9 mouse cellular contexts compared by ENCODE assay signal in the genomic region with DNA sequence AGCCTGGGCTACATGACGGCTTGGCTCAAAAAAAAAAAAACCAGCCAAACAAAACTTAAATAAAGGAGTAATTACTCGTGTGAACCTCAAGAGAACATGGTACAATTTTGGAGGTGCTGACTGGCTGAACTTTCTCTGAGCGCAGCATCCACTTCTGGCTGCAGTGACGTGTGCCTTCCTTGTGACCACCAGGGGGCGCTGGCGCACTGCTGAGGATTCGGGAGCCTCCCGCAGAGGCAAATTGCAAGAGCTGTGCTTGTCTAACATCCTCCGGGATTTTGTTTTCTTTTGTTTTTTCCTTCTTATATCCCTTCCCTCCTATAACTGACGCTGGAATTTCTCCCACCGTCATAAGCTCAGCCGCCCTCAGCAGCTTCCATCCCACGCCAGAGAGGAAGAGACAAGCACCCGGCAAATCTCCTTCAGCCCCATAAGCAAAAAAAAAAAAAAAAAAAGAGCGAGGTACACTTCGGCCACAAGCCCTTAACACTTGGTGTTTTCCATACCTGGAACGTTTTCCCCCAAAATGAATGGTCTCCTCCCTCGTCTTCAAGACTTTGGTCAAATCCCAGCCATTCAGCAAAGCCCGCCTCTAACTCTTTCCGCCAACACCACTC. TPM values are rescaled to one million over a fixed set of nuclear protein-coding genes. Genes with fewer than 3 reads are reported as not detected.
DNase-seq lines count a peak whose midpoint lies in the region; ATAC-seq and TF ChIP-seq lines count a peak whose summit lies in the region.
"Had no signal": no experiment of that assay in that cellular context is flagged by ENCODE, and none has a peak within 500 bp of the region (broad histone marks: within the 10 kb centered on the region; RNA-seq: fewer than 3 reads in every experiment).

No protein-coding gene starts in this region.

- peak; percentile 64; the same call in 1 of the 2 replicates for ATAC-seq in forebrain, embryonic 15.5 days (replicated peaks)
- ATAC-seq in lung, embryonic 14.5 days (ENCODE audit: insufficient read depth) = peak; percentile 64

- no peaks in the 10 kb centered on the region for H3K27me3 ChIP-seq in ES-Bruce4 (ENCODE audit: control insufficient read depth, insufficient read depth, low read length, poor library complexity, severe bottlenecking)
- H3K27me3 ChIP-seq in forebrain, embryonic 15.5 days = 0 out of 2 replicates have a peak, but pooled peaks cover 12% of the 10 kb centered on the region
- 0 out of 2 replicates have a peak, but pooled peaks cover 4% of the 10 kb centered on the region for H3K27me3 ChIP-seq in lung, embryonic 14.5 days (ENCODE audit: insufficient read depth, low read length)
- H3K27me3 ChIP-seq in thymus, adult 2 months (ENCODE audit: control insufficient read depth, insufficient read depth, low read length) = no peaks in the 10 kb centered on the region; the same call in 1 of the 2 replicates

- 9% methylated on average over 20 of the region's 20 CpGs for WGBS in forebrain, embryonic 15.5 days
- 8% methylated on average over 20 of the region's 20 CpGs for WGBS in lung, embryonic 14.5 days
- 6% methylated on average over 20 of the region's 20 CpGs for WGBS in olfactory bulb, adult 2 months
- 16% methylated on average over 20 of the region's 20 CpGs for WGBS in thymus, adult 2 months

- peak overlapping the region; percentile 57 for H3K9ac ChIP-seq in ES-Bruce4 (ENCODE audit: low read depth, poor library complexity, severe bottlenecking)
- peak overlapping the region; percentile 34; the same call in 1 of the 2 replicates for H3K9ac ChIP-seq in forebrain, embryonic 15.5 days (replicated peaks)
- H3K9ac ChIP-seq in lung, embryonic 14.5 days = peak overlapping the region; percentile 29; the same call in 1 of the 2 replicates

- H3K27ac ChIP-seq in ES-Bruce4 (ENCODE audit: insufficient read depth, low read length) = no peak overlapping the region
- no peak overlapping the region for H3K27ac ChIP-seq in forebrain, embryonic 15.5 days (replicated peaks)
- H3K27ac ChIP-seq in lung, embryonic 14.5 days (ENCODE audit: low read depth) = no peak overlapping the region
- H3K27ac ChIP-seq in olfactory bulb, adult 2 months (ENCODE audit: insufficient read depth, low read depth, low read length) = no peak overlapping the region
- H3K27ac ChIP-seq in thymus, adult 2 months (ENCODE audit: control insufficient read depth, insufficient read depth, low read length) = no peak overlapping the region
- H3K27ac ChIP-seq: macrophage had no signal

- H3K4me2 ChIP-seq in forebrain, embryonic 15.5 days (replicated peaks) = peak overlapping the region; percentile 47
- peak overlapping the region; percentile 66 for H3K4me2 ChIP-seq in lung, embryonic 14.5 days

- no peaks in the 10 kb centered on the region for H3K9me3 ChIP-seq in ES-Bruce4 (replicated peaks; ENCODE audit: control insufficient read depth, insufficient read depth, low read length, poor library complexity, severe bottlenecking)
- peaks cover 2% of the 10 kb centered on the region; the same call in 1 of the 2 replicates for H3K9me3 ChIP-seq in forebrain, embryonic 15.5 days
- H3K9me3 ChIP-seq in lung, embryonic 14.5 days (ENCODE audit: low read depth, low read length) = no peaks in the 10 kb centered on the region

- TF ChIP-seq EP300 in ES-Bruce4 (IDR thresholded peaks at IDR 0.05; ENCODE audit: insufficient read depth, low read depth, low read length) = no peak

- DNase-seq in cerebellum, adult 11 months = peak; percentile 73
- peak; percentile 60 for DNase-seq in heart, postnatal 25 days (ENCODE audit: low spot score)
- peak; percentile 76 to 94 for DNase-seq in layer of hippocampus, adult 18-20 months (ENCODE audit: low spot score in 2 of 2)
- peak; percentile 96 for DNase-seq in lung, embryonic 14.5 days
- peak; percentile 69 for DNase-seq in thymus, adult 2 months

- H3K36me3 ChIP-seq in ES-Bruce4 (ENCODE audit: control insufficient read depth, insufficient read depth, low read length, poor library complexity, severe bottlenecking) = no peaks in the 10 kb centered on the region
- H3K36me3 ChIP-seq in forebrain, embryonic 15.5 days = peaks cover 6% of the 10 kb centered on the region
- H3K36me3 ChIP-seq in lung, embryonic 14.5 days (ENCODE audit: insufficient read depth) = no peaks in the 10 kb centered on the region
- no peaks in the 10 kb centered on the region for H3K36me3 ChIP-seq in thymus, adult 2 months (ENCODE audit: control insufficient read depth, insufficient read depth, low read length)

- no peak for TF ChIP-seq POLR2A in ES-Bruce4 (IDR thresholded peaks at IDR 0.05; ENCODE audit: insufficient read depth, low read length)
- TF ChIP-seq POLR2A in olfactory bulb, adult 2 months (IDR thresholded peaks at IDR 0.05; ENCODE audit: insufficient read depth, low read depth, low read length) = no peak
- no peak for TF ChIP-seq POLR2A in thymus, adult 2 months (IDR thresholded peaks at IDR 0.05; ENCODE audit: control insufficient read depth, extremely low read depth, insufficient read depth, low read length, poor library complexity)

- intact Hi-C loops in heart, postnatal 25 days (cut with DNase I) = loop anchor here (1.0 kb wide), 2 partner anchors 101 to 214 kb away; no protein-coding TSS in a partner anchor

- H3K4me3 ChIP-seq in ES-Bruce4 (ENCODE audit: low read depth, low read length) = 0 out of 2 replicates have a peak overlapping the region, but pooled peaks have one; percentile 25
- H3K4me3 ChIP-seq in forebrain, embryonic 15.5 days = peak overlapping the region; percentile 30
- H3K4me3 ChIP-seq in lung, embryonic 14.5 days (ENCODE audit: low read depth, low read length) = peak overlapping the region; percentile 34
- peak overlapping the region; percentile 41 for H3K4me3 ChIP-seq in olfactory bulb, adult 2 months (ENCODE audit: insufficient read depth, low read depth, low read length)
- no peak overlapping the region for H3K4me3 ChIP-seq in thymus, adult 2 months (ENCODE audit: control insufficient read depth, insufficient read depth, low read length)

- peak; percentile 98 for TF ChIP-seq CTCF in ES-Bruce4 (IDR thresholded peaks at IDR 0.05; ENCODE audit: low read depth, low read length)
- peak; percentile 99 for TF ChIP-seq CTCF in lung, embryonic 14.5 days (IDR thresholded peaks at IDR 0.05; ENCODE audit: low read depth)
- peak; percentile 90 for TF ChIP-seq CTCF in olfactory bulb, adult 2 months (IDR thresholded peaks at IDR 0.05; ENCODE audit: insufficient read depth, low read depth, low read length)
- TF ChIP-seq CTCF in thymus, adult 2 months (IDR thresholded peaks at IDR 0.05; ENCODE audit: borderline replicate concordance, control insufficient read depth, extremely low read depth, insufficient read depth, low read length, poor library complexity) = peak; percentile 94

- H3K4me1 ChIP-seq in ES-Bruce4 (ENCODE audit: control insufficient read depth, insufficient read depth, low read length) = no peaks in the 10 kb centered on the region
- H3K4me1 ChIP-seq in forebrain, embryonic 15.5 days = 0 out of 2 replicates have a peak, but pooled peaks cover 2% of the 10 kb centered on the region
- H3K4me1 ChIP-seq in lung, embryonic 14.5 days (ENCODE audit: insufficient read depth) = 0 out of 2 replicates have a peak, but pooled peaks cover 3% of the 10 kb centered on the region
- no peaks in the 10 kb centered on the region for H3K4me1 ChIP-seq in olfactory bulb, adult 2 months (ENCODE audit: control insufficient read depth, insufficient read depth, low read length)
- H3K4me1 ChIP-seq in thymus, adult 2 months (replicated peaks; ENCODE audit: control insufficient read depth, insufficient read depth, low read length) = no peaks in the 10 kb centered on the region

RNA-seq across cellular contexts. Expression of a gene that starts 17.9 kb away (rescaled TPM):
- polyA plus RNA-seq in ES-Bruce4 (2011; ENCODE audit: insufficient read depth, insufficient read length, low read depth, missing spikeins) = 7.1 and 8.0 TPM in 2 replicates
- 54.6 and 57.4 TPM in 2 replicates for polyA plus RNA-seq in forebrain, embryonic 15.5 days (2015; fragmentation: Nextera tagmentation; extraction: Ambion mirVana)
- total RNA-seq in heart, postnatal 25 days (2021) = 1 to 10 TPM; 3.0 to 3.7 TPM
- 10 to 100 TPM; 11.1 to 12.6 TPM for total RNA-seq in layer of hippocampus, adult 18-20 months (2021)
- 19.6 and 20.2 TPM in 2 replicates for polyA plus RNA-seq in lung, embryonic 14.5 days (2014; fragmentation: Nextera tagmentation; extraction: Ambion mirVana)
- polyA plus RNA-seq in olfactory bulb, adult 2 months (2012; ENCODE audit: insufficient read depth, insufficient read length, low replicate concordance, missing spikeins) = not detected in 2 replicates
- polyA plus RNA-seq in thymus, adult 2 months (2012; rRNA removed) = 4.1 and 4.7 TPM in 2 replicates
